Mouse (Mus musculus): ENCODE data around the gene Clic1. TPM values are rescaled to one million over a fixed set of nuclear protein-coding genes. Genes with fewer than 3 reads are reported as not detected.
"Not testable (repeated sequence)": the region's sequence is repeated elsewhere in the genome, so short reads cannot be mapped to it uniquely, and the experiment has no call there.

Gene Clic1
- polyA plus RNA-seq (2016; fragmentation: Nextera tagmentation; extraction: Ambion mirVana) = 174 and 179 TPM in 2 replicates

GRCm38 (mm10) chr17:35049561-35050016 is at the start of gene Clic1:
Gene Clic1, plus strand, starts transcription at chr17:35049966.
- peaks cover 8% of the 10 kb centered on the region; the same call in 1 of the 2 replicates for H3K9me3 ChIP-seq
- peak; percentile 78 for DNase-seq (ENCODE audit: extremely low spot score, low spot score)
- H3K27me3 ChIP-seq (ENCODE audit: poor library complexity, severe bottlenecking) = no peaks in the 10 kb centered on the region
- WGBS = 3% methylated on average over 11 of the region's 11 CpGs
- H3K36me3 ChIP-seq (replicated peaks) = peaks cover 26% of the 10 kb centered on the region
- H3K4me1 ChIP-seq = peaks cover 83% of the 10 kb centered on the region
- peak within 1 kb of the TSS; percentile 98 for H3K27ac ChIP-seq
- peak within 1 kb of the TSS; percentile 72 for H3K4me3 ChIP-seq

- DNase-seq (ENCODE audit: extremely low spot score, low spot score) = peak; percentile 95
- H3K4me1 ChIP-seq = peaks cover 67% of the 10 kb centered on the region
- H3K27me3 ChIP-seq (ENCODE audit: poor library complexity, severe bottlenecking) = no peaks in the 10 kb centered on the region
- 0 out of 2 replicates have a peak, but pooled peaks cover 1% of the 10 kb centered on the region for H3K9me3 ChIP-seq
- under 1% methylated on average over 80 of the region's 83 CpGs for WGBS
- peak within 1 kb of the TSS; percentile 74 for H3K4me3 ChIP-seq
- H3K27ac ChIP-seq = peak within 1 kb of the TSS; percentile 94
- H3K36me3 ChIP-seq (replicated peaks) = peaks cover 69% of the 10 kb centered on the region
Measured at GRCm38 (mm10) chr17:35000717-35001451, 48.9 kb upstream of the Clic1 start, which contains the start of gene Vars. Gene Vars, plus strand, starts transcription at chr17:35000987.

GRCm38 (mm10) chr17:35001452-35002152 is 48.2 kb upstream of the Clic1 start:
- 1% methylated on average over 35 of the region's 35 CpGs for WGBS
- Histone ChIP-seq H3K4me1 (peaks cover 65% of the 10 kb centered on the region), H3K27ac (peak overlapping the region; percentile 94), H3K27me3 (ENCODE audit: poor library complexity, severe bottlenecking) (no peaks in the 10 kb centered on the region), H3K4me3 (peak overlapping the region; percentile 74), H3K9me3 (0 out of 2 replicates have a peak, but pooled peaks cover 2% of the 10 kb centered on the region), H3K36me3 (replicated peaks) (peaks cover 70% of the 10 kb centered on the region)
- DNase-seq (ENCODE audit: extremely low spot score, low spot score) = no peak

GRCm38 (mm10) chr17:35002153-35002865 is 47.5 kb upstream of the Clic1 start:
- DNase-seq (ENCODE audit: extremely low spot score, low spot score) = no peak
- peak overlapping the region; percentile 94 for H3K27ac ChIP-seq
- 21% methylated on average over 12 of the region's 12 CpGs for WGBS
- peaks cover 58% of the 10 kb centered on the region for H3K4me1 ChIP-seq
- 0 out of 2 replicates have a peak, but pooled peaks cover 3% of the 10 kb centered on the region for H3K9me3 ChIP-seq
- peaks cover 70% of the 10 kb centered on the region for H3K36me3 ChIP-seq (replicated peaks)
- H3K27me3 ChIP-seq (ENCODE audit: poor library complexity, severe bottlenecking) = no peaks in the 10 kb centered on the region
- H3K4me3 ChIP-seq = peak overlapping the region; percentile 74

GRCm38 (mm10) chr17:35003022-35003838 is 46.5 kb upstream of the Clic1 start:
- Histone ChIP-seq H3K27me3 (ENCODE audit: poor library complexity, severe bottlenecking) (no peaks in the 10 kb centered on the region), H3K4me1 (peaks cover 50% of the 10 kb centered on the region), H3K4me3 (peak overlapping the region; percentile 74), H3K9me3 (0 out of 2 replicates have a peak, but pooled peaks cover 3% of the 10 kb centered on the region), H3K27ac (no peak overlapping the region), H3K36me3 (replicated peaks) (peaks cover 70% of the 10 kb centered on the region)
- WGBS = 82% methylated on average over 9 of the region's 9 CpGs
- DNase-seq (ENCODE audit: extremely low spot score, low spot score) = no peak

- H3K27me3 ChIP-seq (ENCODE audit: poor library complexity, severe bottlenecking) = no peaks in the 10 kb centered on the region
- H3K9me3 ChIP-seq = 0 out of 2 replicates have a peak, but pooled peaks cover 3% of the 10 kb centered on the region
- no peak overlapping the region; the same call in 1 of the 2 replicates for H3K4me3 ChIP-seq
- WGBS = 96% methylated on average over 17 of the region's 17 CpGs
- H3K4me1 ChIP-seq = peaks cover 41% of the 10 kb centered on the region
- no peak for DNase-seq (ENCODE audit: extremely low spot score, low spot score)
- peaks cover 70% of the 10 kb centered on the region for H3K36me3 ChIP-seq (replicated peaks)
- H3K27ac ChIP-seq = no peak overlapping the region
Measured at GRCm38 (mm10) chr17:35004075-35004717, 45.6 kb upstream of the Clic1 start.

GRCm38 (mm10) chr17:35005158-35005557 is 44.6 kb upstream of the Clic1 start:
- H3K27ac ChIP-seq = no peak overlapping the region
- DNase-seq (ENCODE audit: extremely low spot score, low spot score) = no peak
- no peak overlapping the region; the same call in 1 of the 2 replicates for H3K4me3 ChIP-seq
- peaks cover 78% of the 10 kb centered on the region for H3K36me3 ChIP-seq (replicated peaks)
- no peaks in the 10 kb centered on the region for H3K27me3 ChIP-seq (ENCODE audit: poor library complexity, severe bottlenecking)
- H3K4me1 ChIP-seq = peaks cover 31% of the 10 kb centered on the region
- H3K9me3 ChIP-seq = 0 out of 2 replicates have a peak, but pooled peaks cover 3% of the 10 kb centered on the region
- WGBS = 93% methylated on average over 10 of the region's 10 CpGs

GRCm38 (mm10) chr17:35005902-35006301 is 43.9 kb upstream of the Clic1 start:
- Histone ChIP-seq H3K4me1 (peaks cover 26% of the 10 kb centered on the region), H3K36me3 (replicated peaks) (peaks cover 85% of the 10 kb centered on the region)
- H3K9me3 ChIP-seq; H3K27me3 ChIP-seq (ENCODE audit: poor library complexity, severe bottlenecking); DNase-seq (ENCODE audit: extremely low spot score, low spot score); H3K27ac ChIP-seq; H3K4me3 ChIP-seq: not testable (repeated sequence)
- 98% methylated on average over 4 of the region's 5 CpGs for WGBS

- H3K27ac ChIP-seq = no peak overlapping the region
- 94% methylated on average over 7 of the region's 7 CpGs for WGBS
- no peaks in the 10 kb centered on the region for H3K27me3 ChIP-seq (ENCODE audit: poor library complexity, severe bottlenecking)
- peaks cover 98% of the 10 kb centered on the region for H3K36me3 ChIP-seq (replicated peaks)
- no peak overlapping the region for H3K4me3 ChIP-seq
- 0 out of 2 replicates have a peak, but pooled peaks cover 3% of the 10 kb centered on the region for H3K9me3 ChIP-seq
- DNase-seq (ENCODE audit: extremely low spot score, low spot score) = no peak
- peaks cover 12% of the 10 kb centered on the region for H3K4me1 ChIP-seq
Measured at GRCm38 (mm10) chr17:35007387-35007991, 42.3 kb upstream of the Clic1 start.

GRCm38 (mm10) chr17:35009586-35009985 is 40.2 kb upstream of the Clic1 start:
- no peaks in the 10 kb centered on the region for H3K4me1 ChIP-seq
- H3K9me3 ChIP-seq = 0 out of 2 replicates have a peak, but pooled peaks cover 3% of the 10 kb centered on the region
- H3K27me3 ChIP-seq (ENCODE audit: poor library complexity, severe bottlenecking) = no peaks in the 10 kb centered on the region
- 87% methylated on average over 7 of the region's 7 CpGs for WGBS
- H3K36me3 ChIP-seq (replicated peaks) = peaks cover 100% of the 10 kb centered on the region
- DNase-seq (ENCODE audit: extremely low spot score, low spot score) = no peak
- no peak overlapping the region for H3K27ac ChIP-seq
- H3K4me3 ChIP-seq = no peak overlapping the region; the same call in 1 of the 2 replicates

GRCm38 (mm10) chr17:35011440-35011839 is 38.3 kb upstream of the Clic1 start:
- Histone ChIP-seq H3K9me3 (0 out of 2 replicates have a peak, but pooled peaks cover 2% of the 10 kb centered on the region), H3K4me1 (no peaks in the 10 kb centered on the region), H3K27ac (no peak overlapping the region), H3K4me3 (no peak overlapping the region), H3K27me3 (ENCODE audit: poor library complexity, severe bottlenecking) (no peaks in the 10 kb centered on the region), H3K36me3 (replicated peaks) (peaks cover 100% of the 10 kb centered on the region)
- 94% methylated on average over 8 of the region's 8 CpGs for WGBS
- DNase-seq (ENCODE audit: extremely low spot score, low spot score) = no peak

Measured in forebrain, embryonic 10.5 days (tissue).